Mouse (Mus musculus) C2C12 (cell line): ENCODE measurements around the gene Galr3.

Source experiments
- CTCF ChIP-seq: IDR thresholded peaks from one replicate; pipeline ENCODE4 v1.5.1; 2011; ENCODE audit not compliant: control insufficient read depth, insufficient read depth, insufficient read length
- MAX ChIP-seq: IDR thresholded peaks from one replicate; pipeline ENCODE4 v1.6.1; 2011; ENCODE audit warnings: mild to moderate bottlenecking, control low read depth
- MYOD1 ChIP-seq: IDR thresholded peaks from one replicate; pipeline ENCODE4 v1.6.1; 2011; ENCODE audit warnings: low read depth; ENCODE audit not compliant: control insufficient read depth, insufficient read length
- USF1 ChIP-seq: IDR thresholded peaks from one replicate; pipeline ENCODE4 v1.6.1; 2011; ENCODE audit warnings: low read depth, mild to moderate bottlenecking, control low read depth, moderate library complexity

- TF ChIP-seq CTCF (no peak), MYOD1 (no peak), USF1 (no peak), MAX (no peak)
These were observed 23.5 kb upstream of the Galr3 start for GRCm38 (mm10) chr15:79018191-79018590.
